Mouse (Mus musculus): ENCODE results near the gene Lamtor1.

DNA sequence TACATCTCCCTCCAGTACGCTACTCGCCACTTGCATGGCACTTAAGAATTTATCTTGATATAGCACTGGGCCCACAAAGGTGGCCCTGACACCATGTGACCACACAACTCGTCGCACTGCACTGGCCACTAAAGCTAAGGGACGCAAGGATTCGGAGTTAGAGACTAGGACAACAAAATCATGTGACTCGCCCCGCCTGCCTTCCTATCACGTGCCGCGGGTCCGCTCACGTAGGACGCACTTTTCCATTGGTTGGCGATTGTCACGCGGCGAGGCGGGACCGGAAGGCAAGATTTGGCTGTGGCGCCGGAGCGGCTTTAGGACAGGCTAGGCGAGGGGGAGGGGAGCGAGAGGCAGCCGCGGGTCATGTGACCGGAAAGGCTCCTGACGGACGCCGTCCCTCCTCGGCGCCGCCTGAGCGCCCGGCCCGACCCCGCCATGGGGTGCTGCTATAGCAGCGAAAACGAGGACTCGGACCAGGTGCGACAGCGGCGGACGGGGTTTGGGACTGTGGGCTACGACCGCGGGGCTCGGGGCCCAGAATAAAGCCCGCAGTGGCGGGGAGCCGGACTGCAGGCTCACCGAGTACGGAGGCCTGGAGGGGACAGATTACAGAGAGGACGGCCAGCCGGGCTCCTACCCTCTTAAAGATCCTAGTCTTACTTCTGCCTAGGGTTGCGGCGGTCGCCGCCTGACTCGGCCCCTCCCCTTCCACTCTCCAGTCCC, at the start of gene Lamtor1:
- TF ChIP-seq CHD2 (IDR thresholded peaks at IDR 0.05; ENCODE audit: low read depth, low read length) (peak; percentile 64; the same call in 1 of the 2 replicates), MAFK (IDR thresholded peaks at IDR 0.05; ENCODE audit: insufficient read depth, low read depth, low read length) (no peak), ZNF384 (IDR thresholded peaks at IDR 0.05; ENCODE audit: low read depth, low read length) (no peak), HCFC1 (IDR thresholded peaks at IDR 0.05; ENCODE audit: borderline replicate concordance, insufficient read depth, low read length) (peak; percentile 44; the same call in 1 of the 2 replicates)
